Mouse (Mus musculus): ENCODE data around the gene Vmn1r208.
"Not testable (repeated sequence)": the region's sequence is repeated elsewhere in the genome, so short reads cannot be mapped to it uniquely, and the experiment has no call there.

- TF ChIP-seq POLR2A (IDR thresholded peaks at IDR 0.05; ENCODE audit: control insufficient read depth, extremely low read depth, insufficient read depth, low read length, poor library complexity); CTCF (IDR thresholded peaks at IDR 0.05; ENCODE audit: borderline replicate concordance, control insufficient read depth, extremely low read depth, insufficient read depth, low read length, poor library complexity): not testable (repeated sequence)
Observed at GRCm38 (mm10) chr13:22821601-22822000, 44.4 kb upstream of the Vmn1r208 start.

Data from thymus, adult 2 months (tissue).